Mouse (Mus musculus) layer of hippocampus, adult 9-11 months (tissue): ENCODE measurements at regions not wholly inside any gene's neighbourhood (a gene's known extent, or its start where the extent isn't known, plus 50 kb on each side); places are given as distances from the start of the nearest gene placed in this dataset.

Experiments used
- DNase-seq: peaks from one replicate; pipeline ENCODE4 v3.0.0; 2022

- DNase-seq = no peak
These were observed 169.9 kb upstream of the Tmem161b start for GRCm38 (mm10) chr13:84052221-84052620.

- no peak for DNase-seq
These were observed 167.1 kb upstream of the Tmem161b start for GRCm38 (mm10) chr13:84054956-84055355.

- no peak for DNase-seq
These were observed 166.5 kb upstream of the Tmem161b start for GRCm38 (mm10) chr13:84055576-84055975.

GRCm38 (mm10) chr13:84056451-84056850 is 165.6 kb upstream of the Tmem161b start:
- no peak for DNase-seq

- DNase-seq = no peak
These were observed 165.1 kb upstream of the Tmem161b start for GRCm38 (mm10) chr13:84056998-84057397.

- no peak for DNase-seq
These were observed 164.6 kb upstream of the Tmem161b start for GRCm38 (mm10) chr13:84057456-84057855.

GRCm38 (mm10) chr13:84058251-84058650 is 163.8 kb upstream of the Tmem161b start:
- no peak for DNase-seq

GRCm38 (mm10) chr13:84059031-84059651 is 163.0 kb upstream of the Tmem161b start:
- peak; percentile 51 for DNase-seq

GRCm38 (mm10) chr13:84059661-84060452 is 162.2 kb upstream of the Tmem161b start:
- no peak for DNase-seq

- DNase-seq = no peak
These were observed 161.7 kb upstream of the Tmem161b start for GRCm38 (mm10) chr13:84060453-84060834.

GRCm38 (mm10) chr13:84060906-84061305 is 161.2 kb upstream of the Tmem161b start:
- DNase-seq = no peak

- no peak for DNase-seq
These were observed 160.1 kb upstream of the Tmem161b start for GRCm38 (mm10) chr13:84061820-84062480.

- no peak for DNase-seq
These were observed 159.5 kb upstream of the Tmem161b start for GRCm38 (mm10) chr13:84062616-84063015.

GRCm38 (mm10) chr13:84063406-84063805 is 158.7 kb upstream of the Tmem161b start:
- DNase-seq = no peak

- no peak for DNase-seq
These were observed 157.7 kb upstream of the Tmem161b start for GRCm38 (mm10) chr13:84064291-84064940.

GRCm38 (mm10) chr13:84065256-84065898 is 156.7 kb upstream of the Tmem161b start:
- DNase-seq = peak; percentile 34

- DNase-seq = no peak
These were observed 155.7 kb upstream of the Tmem161b start for GRCm38 (mm10) chr13:84066211-84066959.

- DNase-seq = no peak
These were observed 155.0 kb upstream of the Tmem161b start for GRCm38 (mm10) chr13:84066960-84067665.

GRCm38 (mm10) chr13:84068365-84068764 is 153.7 kb upstream of the Tmem161b start:
- DNase-seq = no peak
